In the genomic region with DNA sequence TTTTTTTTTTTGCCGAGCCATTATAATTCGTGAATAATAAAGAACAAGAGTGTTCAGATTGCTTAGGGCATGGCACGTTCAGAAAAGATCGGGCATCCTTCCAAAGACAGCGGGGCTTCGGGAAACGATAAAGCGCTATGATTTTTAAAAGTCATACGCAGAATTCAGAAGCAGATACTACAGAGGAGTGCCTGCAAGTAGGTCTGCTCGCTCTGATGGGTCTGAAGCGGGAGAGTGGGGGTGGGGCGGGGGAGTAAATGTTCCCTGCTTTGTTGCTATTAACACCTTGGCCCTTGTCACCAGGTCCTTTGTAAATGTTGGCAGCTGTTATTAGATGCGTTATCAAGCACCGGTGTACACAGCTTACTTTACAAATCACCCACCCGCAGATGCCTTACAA, we compare ENCODE assay signal across 11 mouse cellular contexts. TPM values are rescaled to one million over a fixed set of nuclear protein-coding genes. Genes with fewer than 3 reads are reported as not detected.
DNase-seq lines count a peak whose midpoint lies in the region; ATAC-seq lines count a peak whose summit lies in the region.
"Had no signal": no experiment of that assay in that cellular context is flagged by ENCODE, and none has a peak within 500 bp of the region (broad histone marks: within the 10 kb centered on the region; RNA-seq: fewer than 3 reads in every experiment).

No protein-coding gene starts in this region.

- H3K9ac ChIP-seq in heart, embryonic 15.5 days = no peak overlapping the region
- H3K9ac ChIP-seq: limb, embryonic 15.5 days had no signal

- peak overlapping the region; percentile 30 for H3K4me2 ChIP-seq in heart, embryonic 15.5 days
- H3K4me2 ChIP-seq: limb, embryonic 15.5 days had no signal

- no peaks in the 10 kb centered on the region for H3K9me3 ChIP-seq in heart, embryonic 15.5 days (replicated peaks)
- H3K9me3 ChIP-seq: limb, embryonic 15.5 days had no signal

- no peak; the same call in 1 of the 2 replicates for ATAC-seq in heart, embryonic 15.5 days (replicated peaks; ENCODE audit: insufficient number of reproducible peaks, insufficient read depth, low FRiP score, low read depth)
- ATAC-seq in megakaryocyte-erythroid progenitor cell, adult 5-6 weeks (replicated peaks; ENCODE audit: low FRiP score, low TSS enrichment, poor library complexity, severe bottlenecking) = no peak

- no peaks in the 10 kb centered on the region for H3K36me3 ChIP-seq in heart, embryonic 15.5 days
- H3K36me3 ChIP-seq: limb, embryonic 15.5 days had no signal

- intact Hi-C loops in heart, postnatal 36 days (cut with DNase I) = no loop called here

- H3K27me3 ChIP-seq in heart, embryonic 15.5 days = peaks cover 46% of the 10 kb centered on the region

- no peak for DNase-seq in heart, postnatal 36 days
- peak; percentile 19 for DNase-seq in retina, postnatal 1 day
- no peak for DNase-seq in retina, embryonic 14.5 days (ENCODE audit: low spot score)
- DNase-seq in cerebellum, postnatal 36 days = peak; percentile 16 to 24
- DNase-seq in ovary, postnatal 10 days (ENCODE audit: low spot score) = no peak
- DNase-seq: kidney, adult 8-10 months; lung, postnatal 10 days; thymus, postnatal 4 days had no signal

- 24% methylated on average over 15 of the region's 15 CpGs for WGBS in heart, embryonic 15.5 days

- 0 out of 2 replicates have a peak overlapping the region, but pooled peaks have one; percentile 10 for H3K4me3 ChIP-seq in heart, embryonic 15.5 days
- H3K4me3 ChIP-seq: limb, embryonic 15.5 days had no signal

- peaks cover 15% of the 10 kb centered on the region; the same call in 1 of the 2 replicates for H3K4me1 ChIP-seq in heart, embryonic 15.5 days (replicated peaks)

- no peak overlapping the region for H3K27ac ChIP-seq in heart, embryonic 15.5 days
- H3K27ac ChIP-seq: limb, embryonic 15.5 days had no signal

RNA-seq across cellular contexts. Expression of a gene that starts 6.6 kb away (rescaled TPM):
- polyA plus RNA-seq in heart, embryonic 15.5 days (2015; fragmentation: Nextera tagmentation; extraction: Ambion mirVana) = not detected in 2 replicates
- total RNA-seq in heart, postnatal 36 days (2021) = not detected
- total RNA-seq in megakaryocyte-erythroid progenitor cell, adult 5-6 weeks (2014; fragmentation: Nextera tagmentation) = not detected in 2 replicates
- not detected in 2 replicates for total RNA-seq in megakaryocyte-erythroid progenitor cell, adult 5-6 weeks (2017)
- polyA plus RNA-seq: limb, embryonic 15.5 days had no signal

RNA-seq across cellular contexts. Expression of a gene that starts 59.8 kb away (rescaled TPM):
- 10.9 and 12.2 TPM in 2 replicates for polyA plus RNA-seq in heart, embryonic 15.5 days (2015; fragmentation: Nextera tagmentation; extraction: Ambion mirVana)
- total RNA-seq in heart, postnatal 36 days (2021) = 100 to 1,000 TPM in 1 of 2 experiments, 10 to 100 TPM in 1; 75.2 to 109 TPM
- 0.33 TPM in 1 of 2 replicates, not detected in the other for total RNA-seq in megakaryocyte-erythroid progenitor cell, adult 5-6 weeks (2014; fragmentation: Nextera tagmentation)
- total RNA-seq in megakaryocyte-erythroid progenitor cell, adult 5-6 weeks (2017) = not detected in 2 replicates

Comparison
In these comparisons a context has a peak if more than half of its experiments do, and no peak if none do; other contexts are left out.
1. DNase-seq: peak in retina, postnatal 1 day (single experiment) and cerebellum, postnatal 36 days (2 of 2); none in heart, postnatal 36 days (0 of 2), retina, embryonic 14.5 days (single experiment) and ovary, postnatal 10 days (single experiment).
2. RNA of a gene that starts 59.8 kb away (total RNA-seq): 75.2 to 109 TPM in heart, postnatal 36 days; 0.33 TPM in megakaryocyte-erythroid progenitor cell, adult 5-6 weeks; every median in the first group is over 10 times any median in the second.